Mouse (Mus musculus) fat pad, adult 2 months (tissue): ENCODE data around the gene 1600014C23Rik.

Experiments
- DNase-seq: peaks from one replicate; pipeline ENCODE4 v3.0.0-alpha.2; 2011; ENCODE audit warnings: low read depth, low spot score; ENCODE audit errors: extremely low read depth

The 1600014C23Rik gene

GRCm38 (mm10) chr17:45752678-45753077, 19.0 kb upstream of the 1600014C23Rik start:
- DNase-seq, result no peak

GRCm38 (mm10) chr17:45752053-45752452, 18.4 kb upstream of the 1600014C23Rik start:
- no peak for DNase-seq

GRCm38 (mm10) chr17:45751359-45751758, 17.7 kb upstream of the 1600014C23Rik start:
- no peak for DNase-seq

GRCm38 (mm10) chr17:45749100-45749499, 15.5 kb upstream of the 1600014C23Rik start:
- no peak for DNase-seq

GRCm38 (mm10) chr17:45747858-45748785, 14.5 kb upstream of the 1600014C23Rik start:
- DNase-seq, result no peak

GRCm38 (mm10) chr17:45747293-45747692, 13.6 kb upstream of the 1600014C23Rik start:
- no peak for DNase-seq

GRCm38 (mm10) chr17:45746755-45747154, 13.1 kb upstream of the 1600014C23Rik start:
- DNase-seq, result no peak

GRCm38 (mm10) chr17:45745629-45746028, 12.0 kb upstream of the 1600014C23Rik start:
- DNase-seq, result no peak

GRCm38 (mm10) chr17:45742371-45743147, 8.9 kb upstream of the 1600014C23Rik start:
- no peak for DNase-seq

GRCm38 (mm10) chr17:45737078-45737601, 3.5 kb upstream of the 1600014C23Rik start:
- no peak for DNase-seq

GRCm38 (mm10) chr17:45736311-45737077, 2.9 kb upstream of the 1600014C23Rik start:
- DNase-seq, result no peak

- no peak for DNase-seq
Measured at GRCm38 (mm10) chr17:45735382-45736310, 2.0 kb upstream of the 1600014C23Rik start.

GRCm38 (mm10) chr17:45734881-45735280, 1.2 kb upstream of the 1600014C23Rik start:
- DNase-seq, result no peak

- no peak for DNase-seq
Measured at GRCm38 (mm10) chr17:45734333-45734732, 689 bp upstream of the 1600014C23Rik start.

GRCm38 (mm10) chr17:45733038-45733734, 458 bp downstream of the 1600014C23Rik start:
- DNase-seq, result no peak

- no peak for DNase-seq
Measured at GRCm38 (mm10) chr17:45731172-45731864, 2.3 kb downstream of the 1600014C23Rik start.

GRCm38 (mm10) chr17:45730696-45731095, 2.9 kb downstream of the 1600014C23Rik start:
- no peak for DNase-seq

GRCm38 (mm10) chr17:45729387-45729786, 4.3 kb downstream of the 1600014C23Rik start:
- no peak for DNase-seq
